Mouse (Mus musculus): Measurements from ENCODE around the gene Arpin.

DNA sequence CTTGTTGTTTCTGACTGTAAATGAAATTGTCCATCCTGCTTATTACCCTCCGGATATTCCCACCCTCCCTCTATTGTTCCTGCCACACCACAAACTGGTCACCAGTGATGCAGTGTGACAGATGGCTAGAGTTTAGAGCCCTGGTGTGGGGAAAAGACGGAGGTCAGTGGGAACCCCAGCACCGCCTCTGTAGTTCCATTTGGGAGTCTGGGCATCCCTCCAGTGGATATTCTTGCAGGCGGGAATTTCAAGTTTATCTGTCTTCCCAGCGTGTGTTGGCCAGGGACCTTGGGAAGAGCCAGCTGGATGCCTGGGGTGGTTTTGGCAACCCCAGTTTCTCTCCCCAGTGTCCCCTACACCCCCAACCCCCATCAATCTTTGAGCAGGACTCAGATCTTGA lies 698 bp downstream of the Arpin start:
- TF ChIP-seq CHD2 (IDR thresholded peaks at IDR 0.05; ENCODE audit: low read depth, low read length) (no peak), ZC3H11A (IDR thresholded peaks at IDR 0.05; ENCODE audit: borderline replicate concordance, low read depth, low read length) (no peak)
